8 mouse cellular contexts compared by ENCODE assay signal in genomic region chr6:72597956-72598753, GRCm38 (mm10). TPM values are rescaled to one million over a fixed set of nuclear protein-coding genes. Genes with fewer than 3 reads are reported as not detected.
DNase-seq lines count a peak whose midpoint lies in the region; ATAC-seq and TF ChIP-seq lines count a peak whose summit lies in the region.

Gene Elmod3, minus strand, starts transcription at chr6:72598413.
Gene Retsat, plus strand, starts transcription at chr6:72598475.

- H3K4me1 ChIP-seq in bone marrow, adult 2 months (ENCODE audit: control insufficient read depth, insufficient read depth, low read length), result peaks cover 2% of the 10 kb centered on the region
- peaks cover 22% of the 10 kb centered on the region for H3K4me1 ChIP-seq in embryonic facial prominence, embryonic 15.5 days
- H3K4me1 ChIP-seq in limb, embryonic 14.5 days (ENCODE audit: control insufficient read depth, insufficient read depth, low read length), result peaks cover 15% of the 10 kb centered on the region
- H3K4me1 ChIP-seq in midbrain, postnatal 0 days (ENCODE audit: insufficient read depth, low read length), result 0 out of 2 replicates have a peak, but pooled peaks cover 6% of the 10 kb centered on the region

- peak within 1 kb of the TSS; percentile 77 for H3K9ac ChIP-seq in embryonic facial prominence, embryonic 15.5 days
- peak within 1 kb of the TSS; percentile 69 for H3K9ac ChIP-seq in limb, embryonic 14.5 days (ENCODE audit: low read depth, low read length, severe bottlenecking)
- peak within 1 kb of the TSS; percentile 61 for H3K9ac ChIP-seq in midbrain, postnatal 0 days (replicated peaks; ENCODE audit: low read length, poor library complexity, severe bottlenecking)

- peak; percentile 91 for ATAC-seq in embryonic facial prominence, embryonic 15.5 days (ENCODE audit: insufficient number of reproducible peaks, low FRiP score, low TSS enrichment, low read depth)
- ATAC-seq in limb, embryonic 14.5 days (ENCODE audit: low FRiP score, low read depth), result peak; percentile 93
- peak; percentile 88 for ATAC-seq in midbrain, postnatal 0 days (ENCODE audit: low FRiP score)

- under 1% methylated on average over 38 of the region's 38 CpGs for WGBS in bone marrow, adult 2 months
- WGBS in embryonic facial prominence, embryonic 15.5 days, result under 1% methylated on average over 38 of the region's 38 CpGs
- 2% methylated on average over 38 of the region's 38 CpGs for WGBS in limb, embryonic 14.5 days
- WGBS in midbrain, postnatal 0 days, result under 1% methylated on average over 38 of the region's 38 CpGs

- no peaks in the 10 kb centered on the region for H3K9me3 ChIP-seq in embryonic facial prominence, embryonic 15.5 days (replicated peaks)
- no peaks in the 10 kb centered on the region for H3K9me3 ChIP-seq in limb, embryonic 14.5 days (ENCODE audit: control insufficient read depth, low read length)
- H3K9me3 ChIP-seq in midbrain, postnatal 0 days (ENCODE audit: low read length), result no peaks in the 10 kb centered on the region

- peak; percentile 72; the same call in 1 of the 2 replicates for TF ChIP-seq POLR2A in bone marrow, adult 2 months (IDR thresholded peaks at IDR 0.05; ENCODE audit: borderline replicate concordance, control insufficient read depth, low read depth, low read length)
- peak; percentile 98 for TF ChIP-seq POLR2A in limb, embryonic 14.5 days (IDR thresholded peaks at IDR 0.05; ENCODE audit: borderline replicate concordance, extremely low read depth, insufficient read depth, insufficient read length)

- no peak for TF ChIP-seq CTCF in bone marrow, adult 2 months (IDR thresholded peaks at IDR 0.05; ENCODE audit: control insufficient read depth, insufficient read depth, low read length)
- TF ChIP-seq CTCF in midbrain, postnatal 0 days (IDR thresholded peaks at IDR 0.05), result no peak; the same call in 1 of the 2 replicates

- H3K36me3 ChIP-seq in embryonic facial prominence, embryonic 15.5 days, result no peaks in the 10 kb centered on the region
- H3K36me3 ChIP-seq in limb, embryonic 14.5 days (ENCODE audit: control insufficient read depth, insufficient read depth, low read length), result no peaks in the 10 kb centered on the region
- no peaks in the 10 kb centered on the region for H3K36me3 ChIP-seq in midbrain, postnatal 0 days (ENCODE audit: insufficient read depth, low read length)

- H3K27me3 ChIP-seq in embryonic facial prominence, embryonic 15.5 days, result no peaks in the 10 kb centered on the region
- H3K27me3 ChIP-seq in limb, embryonic 14.5 days (ENCODE audit: control insufficient read depth, insufficient read depth, low read length), result no peaks in the 10 kb centered on the region
- no peaks in the 10 kb centered on the region for H3K27me3 ChIP-seq in midbrain, postnatal 0 days (ENCODE audit: insufficient read depth, low read length)

- H3K4me3 ChIP-seq in bone marrow, adult 2 months (replicated peaks; ENCODE audit: control insufficient read depth, low read depth, low read length), result peak within 1 kb of the TSS; percentile 75
- peak within 1 kb of the TSS; percentile 69 for H3K4me3 ChIP-seq in embryonic facial prominence, embryonic 15.5 days (replicated peaks)
- H3K4me3 ChIP-seq in limb, embryonic 14.5 days (replicated peaks; ENCODE audit: low read length), result peak within 1 kb of the TSS; percentile 62
- peak within 1 kb of the TSS; percentile 65 for H3K4me3 ChIP-seq in midbrain, postnatal 0 days (ENCODE audit: low read depth, low read length)

- no peak within 1 kb of the TSS for H3K27ac ChIP-seq in bone marrow, adult 2 months (ENCODE audit: control insufficient read depth, insufficient read depth, low read depth, low read length, poor library complexity)
- peak within 1 kb of the TSS; percentile 91 for H3K27ac ChIP-seq in embryonic facial prominence, embryonic 15.5 days (replicated peaks)
- peak within 1 kb of the TSS; percentile 89 for H3K27ac ChIP-seq in limb, embryonic 14.5 days (replicated peaks; ENCODE audit: low read depth, low read length)
- peak within 1 kb of the TSS; percentile 63 for H3K27ac ChIP-seq in midbrain, postnatal 0 days (ENCODE audit: low read depth, low read length)

- DNase-seq in 416B (ENCODE audit: low read depth), result peak; percentile 99
- peak; percentile 99 for DNase-seq in heart, adult 8-10 months (ENCODE audit: low spot score)
- peak; percentile 98 for DNase-seq in kidney, adult 9 months
- DNase-seq in limb, embryonic 14.5 days (ENCODE audit: low spot score), result peak; percentile 98
- peak; percentile 97 for DNase-seq in midbrain, postnatal 0 days (ENCODE audit: low spot score)
- DNase-seq in spleen, postnatal 14 days (ENCODE audit: low spot score in 2 of 2), result peak; percentile 59 to 71

- peak within 1 kb of the TSS; percentile 65 for H3K4me2 ChIP-seq in embryonic facial prominence, embryonic 15.5 days (replicated peaks)
- H3K4me2 ChIP-seq in limb, embryonic 14.5 days (replicated peaks; ENCODE audit: low read depth, low read length, severe bottlenecking), result peak within 1 kb of the TSS; percentile 73
- H3K4me2 ChIP-seq in midbrain, postnatal 0 days (ENCODE audit: low read depth, low read length, poor library complexity, severe bottlenecking), result peak within 1 kb of the TSS; percentile 77

RNA-seq across cellular contexts. Expression of gene Elmod3, which starts in this region (rescaled TPM):
- 2.7 and 5.2 TPM in 2 replicates for polyA plus RNA-seq in bone marrow, adult 2 months (2011; ENCODE audit: insufficient read depth, insufficient read length, low replicate concordance, missing spikeins)
- 18.8 and 23.9 TPM in 2 replicates for polyA plus RNA-seq in embryonic facial prominence, embryonic 15.5 days (2015; fragmentation: Nextera tagmentation; extraction: Ambion mirVana)
- 10 to 100 TPM; 12.1 to 16.4 (median 14.5) TPM for total RNA-seq in heart, adult 8-10 months (2022)
- 13.7 and 18.6 TPM in 2 replicates for polyA plus RNA-seq in limb, embryonic 14.5 days (2012; rRNA removed)
- polyA plus RNA-seq in limb, embryonic 14.5 days (2014; fragmentation: Nextera tagmentation; extraction: Ambion mirVana), result 19.4 and 20.3 TPM in 2 replicates
- 12.5 and 18.3 TPM in 2 replicates for total RNA-seq in midbrain, postnatal 0 days (2014; rRNA removed)
- 16.0 and 17.9 TPM in 2 replicates for polyA plus RNA-seq in midbrain, postnatal 0 days (2015; fragmentation: Nextera tagmentation; extraction: Ambion mirVana)

RNA-seq across cellular contexts. Expression of gene Retsat, which starts in this region (rescaled TPM):
- 1.3 and 4.0 TPM in 2 replicates for polyA plus RNA-seq in bone marrow, adult 2 months (2011; ENCODE audit: insufficient read depth, insufficient read length, low replicate concordance, missing spikeins)
- polyA plus RNA-seq in embryonic facial prominence, embryonic 15.5 days (2015; fragmentation: Nextera tagmentation; extraction: Ambion mirVana), result 18.1 and 18.7 TPM in 2 replicates
- total RNA-seq in heart, adult 8-10 months (2022), result 100 to 1,000 TPM; 170 to 247 (median 189) TPM
- 8.8 and 10.7 TPM in 2 replicates for polyA plus RNA-seq in limb, embryonic 14.5 days (2012; rRNA removed)
- polyA plus RNA-seq in limb, embryonic 14.5 days (2014; fragmentation: Nextera tagmentation; extraction: Ambion mirVana), result 16.1 and 19.0 TPM in 2 replicates
- total RNA-seq in midbrain, postnatal 0 days (2014; rRNA removed), result 4.4 and 4.5 TPM in 2 replicates
- polyA plus RNA-seq in midbrain, postnatal 0 days (2015; fragmentation: Nextera tagmentation; extraction: Ambion mirVana), result 6.8 and 7.5 TPM in 2 replicates

Comparison
In these comparisons a context has a peak if more than half of its experiments do, and no peak if none do; other contexts are left out.
1. RNA of gene Retsat (total RNA-seq): 170 to 247 TPM in heart, adult 8-10 months; 4.4 to 4.5 TPM in midbrain, postnatal 0 days; every median in the first group is over 10 times any median in the second.
2. Peak in every context shown above with its lines, with median percentiles within 50 percentile points of each other: DNase-seq, H3K4me3 ChIP-seq, ATAC-seq, H3K4me2 ChIP-seq and H3K9ac ChIP-seq.